Mouse (Mus musculus) heart, postnatal 0 days (tissue): Measurements from ENCODE around the gene Vps26c.

ENCODE experiments used
- CTCF ChIP-seq: IDR thresholded peaks from 2 replicates; pipeline ENCODE4 v1.5.1; 2016; ENCODE audit warnings: antibody characterized with exemption, control low read depth, low read depth
- EP300 ChIP-seq: IDR thresholded peaks from 2 replicates; pipeline ENCODE4 v1.6.1; 2016; ENCODE audit warnings: antibody characterized with exemption, low read depth

DNA sequence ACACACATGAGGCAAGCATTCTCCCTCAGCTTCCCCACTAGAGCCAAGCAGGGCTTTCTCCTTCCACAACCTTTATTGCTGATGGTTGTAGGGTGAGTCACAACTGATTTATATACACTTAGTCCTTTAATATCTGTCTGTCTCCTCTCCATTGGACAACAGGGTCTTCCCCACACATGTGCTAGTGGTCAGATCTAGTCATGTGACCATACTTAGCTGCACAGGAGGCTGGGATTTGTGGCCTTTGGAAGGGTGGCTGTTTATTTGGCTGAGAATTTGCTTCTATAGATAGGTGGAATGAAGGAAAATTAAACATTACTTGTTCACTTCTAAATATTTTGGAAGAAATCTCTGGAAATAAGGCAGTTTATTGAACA is 48.1 kb upstream of the Vps26c start:
- no peak for TF ChIP-seq CTCF
- no peak for TF ChIP-seq EP300
